Mouse (Mus musculus): ENCODE measurements around the gene Tle2. TPM values are rescaled to one million over a fixed set of nuclear protein-coding genes. Genes with fewer than 3 reads are reported as not detected.

Tle2 gene
- total and polyA plus RNA-seq, 3 experiments: 0.19 to 2.4 TPM; not detected in 1

DNA sequence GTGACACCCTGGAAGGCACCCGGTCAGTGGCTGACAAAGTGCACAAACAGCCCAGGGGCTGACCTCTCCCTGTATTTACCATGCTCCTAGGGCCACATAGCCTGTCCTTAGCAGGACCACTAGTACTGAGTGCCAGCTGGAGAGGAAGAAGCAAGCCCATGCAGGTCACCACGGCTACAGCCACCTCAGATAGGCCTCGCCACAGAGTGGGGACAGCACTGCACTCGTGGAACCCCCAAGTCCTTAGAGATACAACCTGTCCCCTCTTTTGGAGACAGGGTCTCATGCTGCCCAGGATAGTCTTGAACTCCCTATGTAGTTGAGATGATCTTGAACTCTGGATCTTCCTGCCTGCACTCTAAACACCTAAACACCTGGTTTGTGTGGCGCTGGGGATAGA lies 33.0 kb upstream of the Tle2 start:
- Histone ChIP-seq H3K36me3 (ENCODE audit: control insufficient read depth in 1 of 2, insufficient read depth in 2 of 2, low read length in 2 of 2) (peaks cover 0 to 5% of the 10 kb centered on the region in 2 experiments; a peak in 2 of 4 replicates), H3K27me3 (ENCODE audit: control insufficient read depth in 1 of 2, insufficient read depth in 2 of 2, low read length in 2 of 2) (no peaks in the 10 kb centered on the region), H3K9me3 (replicated peaks; ENCODE audit: insufficient read depth, low read length) (no peaks in the 10 kb centered on the region), H3K79me2 (ENCODE audit: control insufficient read depth, insufficient read depth, low read length, poor library complexity) (peaks cover 64% of the 10 kb centered on the region), H3K4me1 (ENCODE audit: control insufficient read depth in 1 of 2, insufficient read depth in 2 of 2, low read length in 2 of 2) (peaks cover 6 to 10% of the 10 kb centered on the region in 2 experiments; a peak in 3 of 4 replicates), H3K4me3 (ENCODE audit: control insufficient read depth in 1 of 2, insufficient read depth in 1 of 2, low read depth in 2 of 2, low read length in 2 of 2) (no peak overlapping the region), H3K9ac (ENCODE audit: control insufficient read depth, low read depth, low read length, poor library complexity, severe bottlenecking) (no peak overlapping the region), H3K27ac (ENCODE audit: control insufficient read depth, low read depth, low read length) (no peak overlapping the region)
- no peak for DNase-seq (ENCODE audit: low read depth, low spot score)
- TF ChIP-seq HCFC1 (IDR thresholded peaks at IDR 0.05; ENCODE audit: low read depth, low read length): no peak
- TF ChIP-seq NRF1 (IDR thresholded peaks at IDR 0.05; ENCODE audit: insufficient read depth, low read depth, low read length, poor library complexity, severe bottlenecking): no peak
- TF ChIP-seq RCOR1 (IDR thresholded peaks at IDR 0.05; ENCODE audit: low read depth, low read length): no peak
- no peak for TF ChIP-seq MAX (IDR thresholded peaks at IDR 0.05; ENCODE audit: low read length)
- no peak for TF ChIP-seq CHD2 (IDR thresholded peaks at IDR 0.05; ENCODE audit: low read length)
- no peak for TF ChIP-seq POLR2A (IDR thresholded peaks at IDR 0.05; ENCODE audit: control insufficient read depth in 1 of 2, insufficient read depth in 1 of 2, low read depth in 1 of 2, low read length in 2 of 2, poor library complexity in 1 of 2)
- no peak for TF ChIP-seq E2F4 (IDR thresholded peaks at IDR 0.05; ENCODE audit: borderline replicate concordance, low read depth, low read length)
- no peak for TF ChIP-seq TCF12 (IDR thresholded peaks at IDR 0.05; ENCODE audit: low read depth, low read length)
- no peak for TF ChIP-seq MAZ (IDR thresholded peaks at IDR 0.05; ENCODE audit: low read depth, low read length)
- TF ChIP-seq MEF2A (IDR thresholded peaks at IDR 0.05; ENCODE audit: extremely low read depth, insufficient replicate concordance, low read depth, low read length, poor library complexity, severe bottlenecking): no peak
- TF ChIP-seq ELF1 (IDR thresholded peaks at IDR 0.05; ENCODE audit: low read depth, low read length): no peak
- TF ChIP-seq KAT2A (conservative IDR thresholded peaks at IDR 0.05; ENCODE audit: low read depth, low read length): no peak
- TF ChIP-seq ZC3H11A (IDR thresholded peaks at IDR 0.05; ENCODE audit: low read depth, low read length): no peak
- no peak for TF ChIP-seq JUND (IDR thresholded peaks at IDR 0.05; ENCODE audit: low read depth, low read length)

- H3K79me2 ChIP-seq (ENCODE audit: control insufficient read depth, insufficient read depth, low read length, poor library complexity): peaks cover 62% of the 10 kb centered on the region
- H3K4me3 ChIP-seq (ENCODE audit: control insufficient read depth in 1 of 2, insufficient read depth in 1 of 2, low read depth in 2 of 2, low read length in 2 of 2): no peak overlapping the region
- DNase-seq (ENCODE audit: low read depth, low spot score): no peak
- H3K9me3 ChIP-seq (replicated peaks; ENCODE audit: insufficient read depth, low read length): no peaks in the 10 kb centered on the region
- H3K9ac ChIP-seq (ENCODE audit: control insufficient read depth, low read depth, low read length, poor library complexity, severe bottlenecking): no peak overlapping the region
- TF ChIP-seq HCFC1 (IDR thresholded peaks at IDR 0.05; ENCODE audit: low read depth, low read length) (no peak), POLR2AphosphoS2 (IDR thresholded peaks at IDR 0.05; ENCODE audit: low read length) (no peak), RCOR1 (IDR thresholded peaks at IDR 0.05; ENCODE audit: low read depth, low read length) (no peak), TCF12 (IDR thresholded peaks at IDR 0.05; ENCODE audit: low read depth, low read length) (no peak), E2F4 (IDR thresholded peaks at IDR 0.05; ENCODE audit: borderline replicate concordance, low read depth, low read length) (no peak), MAX (IDR thresholded peaks at IDR 0.05; ENCODE audit: low read length) (no peak), ZMIZ1 (IDR thresholded peaks at IDR 0.05; ENCODE audit: low read depth, low read length) (no peak), TAL1 (IDR thresholded peaks at IDR 0.05; ENCODE audit: low read length) (no peak), ETS1 (IDR thresholded peaks at IDR 0.05; ENCODE audit: low read depth, low read length) (no peak), GATA1 (IDR thresholded peaks at IDR 0.05; ENCODE audit: low read depth, low read length) (no peak), USF2 (IDR thresholded peaks at IDR 0.05; ENCODE audit: borderline replicate concordance in 1 of 2, insufficient read depth in 1 of 2, low read depth in 1 of 2, low read length in 2 of 2) (no peak), MEF2A (IDR thresholded peaks at IDR 0.05; ENCODE audit: extremely low read depth, insufficient replicate concordance, low read depth, low read length, poor library complexity, severe bottlenecking) (no peak), MYC (IDR thresholded peaks at IDR 0.05; ENCODE audit: low read depth, low read length) (no peak), ZNF384 (IDR thresholded peaks at IDR 0.05; ENCODE audit: low read depth, low read length) (no peak), MAZ (IDR thresholded peaks at IDR 0.05; ENCODE audit: low read depth, low read length) (no peak), TBP (IDR thresholded peaks at IDR 0.05; ENCODE audit: low read depth, low read length) (no peak), MAFK (IDR thresholded peaks at IDR 0.05; ENCODE audit: borderline replicate concordance, low read depth, low read length) (no peak)
- peaks cover 9 to 14% of the 10 kb centered on the region in 2 experiments for H3K4me1 ChIP-seq (ENCODE audit: control insufficient read depth in 1 of 2, insufficient read depth in 2 of 2, low read length in 2 of 2)
- H3K27me3 ChIP-seq (ENCODE audit: control insufficient read depth in 1 of 2, insufficient read depth in 2 of 2, low read length in 2 of 2): no peaks in the 10 kb centered on the region
- H3K36me3 ChIP-seq (ENCODE audit: control insufficient read depth in 1 of 2, insufficient read depth in 2 of 2, low read length in 2 of 2): peaks cover 0 to 8% of the 10 kb centered on the region in 2 experiments; a peak in 3 of 4 replicates
- no peak overlapping the region for H3K27ac ChIP-seq (ENCODE audit: control insufficient read depth, low read depth, low read length)
Measured at GRCm38 (mm10) chr10:81541803-81542202, 32.6 kb upstream of the Tle2 start.

Data from MEL (cell line).